Mouse (Mus musculus): ENCODE measurements at regions not wholly inside any gene's neighbourhood (a gene's known extent, or its start where the extent isn't known, plus 50 kb on each side); places are given as distances from the start of the nearest gene placed in this dataset.

DNA sequence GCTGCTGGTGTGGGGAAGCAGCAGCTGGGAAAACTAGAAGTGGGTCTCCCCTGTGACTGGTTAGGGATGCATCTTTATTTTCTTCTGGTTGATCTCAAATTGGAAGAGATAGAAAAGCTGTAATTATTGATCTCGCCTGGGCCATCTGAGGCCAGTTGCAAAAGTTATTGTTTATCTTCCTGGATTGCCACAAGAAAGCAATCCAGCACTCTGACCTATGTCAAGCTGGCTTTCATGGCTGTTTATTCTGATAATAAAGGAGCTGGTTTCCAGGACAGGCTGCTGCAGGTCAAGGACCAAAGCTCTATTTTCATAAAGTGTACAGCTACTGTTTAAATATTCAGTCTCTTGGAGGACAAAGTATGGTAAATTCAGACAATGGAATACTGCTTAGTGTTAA, 112.5 kb downstream of the Gm10604 start:
- TF ChIP-seq CTCF (conservative IDR thresholded peaks at IDR 0.05; ENCODE audit: low read length) (no peak), NANOG (IDR thresholded peaks at IDR 0.05; ENCODE audit: borderline replicate concordance, low read length) (no peak), POU5F1 (IDR thresholded peaks at IDR 0.05; ENCODE audit: borderline replicate concordance, low read length) (no peak)
